Mouse (Mus musculus): ENCODE results near the gene Gucy2g.
A peak's percentile ranks its signal among the peaks of the same experiment; 100 is the strongest.

Gene Gucy2g

DNA sequence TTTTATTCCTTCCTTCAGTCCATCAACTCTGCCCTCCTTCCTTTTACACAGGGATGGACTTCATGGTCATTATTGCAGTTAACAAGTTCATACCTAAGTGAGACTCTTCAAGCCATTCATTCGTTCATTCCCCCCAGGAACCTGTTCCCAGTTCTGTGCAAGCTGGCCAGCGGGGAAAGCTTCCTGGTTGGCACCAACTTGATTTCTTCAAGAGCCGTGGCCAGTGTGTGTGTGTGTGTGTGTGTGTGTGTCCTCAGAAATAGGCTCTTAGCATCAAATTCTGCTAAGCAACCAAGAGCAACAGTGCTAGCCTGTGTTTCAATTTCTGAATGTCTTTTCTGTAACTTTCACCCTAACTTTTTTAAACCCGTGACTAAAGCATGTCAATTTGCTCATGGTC lies 75.1 kb downstream of the Gucy2g start:
- TF ChIP-seq GATA4 (IDR thresholded peaks at IDR 0.05; ENCODE audit: insufficient replicate concordance, low read length), result no peak

DNA sequence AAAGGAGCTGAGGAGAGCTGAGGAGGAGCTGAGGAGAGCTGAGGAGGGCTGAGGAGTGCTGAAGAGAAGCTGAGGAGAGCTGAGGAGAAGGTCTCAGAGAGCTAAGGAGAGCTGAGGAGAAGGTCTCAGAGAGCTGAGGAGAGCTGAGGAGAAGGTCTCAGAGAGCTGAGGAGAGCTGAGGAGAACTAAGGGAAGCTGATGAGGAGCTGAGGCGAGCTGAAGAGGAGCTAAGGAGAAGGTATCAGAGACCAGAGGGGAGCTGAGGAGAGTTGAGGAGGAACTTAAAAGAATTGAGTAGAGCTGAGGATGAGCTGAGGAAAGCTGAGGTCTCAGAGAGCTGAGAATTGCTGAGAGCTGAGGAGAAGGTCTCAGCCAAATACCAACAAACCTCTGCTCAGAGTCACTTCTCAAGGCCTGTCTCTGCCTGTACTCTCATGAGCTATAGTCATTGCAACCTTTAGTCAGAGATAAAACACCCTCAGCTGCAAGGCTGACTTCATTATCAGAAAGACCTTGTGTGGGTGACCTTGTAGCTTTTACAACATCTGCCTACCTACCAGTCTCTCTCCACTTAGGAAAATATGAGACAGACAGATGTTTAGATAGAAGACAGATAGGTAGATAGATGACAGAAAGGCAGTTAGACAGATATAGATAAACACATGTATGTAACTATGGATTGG lies 75.7 kb downstream of the Gucy2g start:
- no peak for TF ChIP-seq GATA4 (IDR thresholded peaks at IDR 0.05; ENCODE audit: insufficient replicate concordance, low read length)

DNA sequence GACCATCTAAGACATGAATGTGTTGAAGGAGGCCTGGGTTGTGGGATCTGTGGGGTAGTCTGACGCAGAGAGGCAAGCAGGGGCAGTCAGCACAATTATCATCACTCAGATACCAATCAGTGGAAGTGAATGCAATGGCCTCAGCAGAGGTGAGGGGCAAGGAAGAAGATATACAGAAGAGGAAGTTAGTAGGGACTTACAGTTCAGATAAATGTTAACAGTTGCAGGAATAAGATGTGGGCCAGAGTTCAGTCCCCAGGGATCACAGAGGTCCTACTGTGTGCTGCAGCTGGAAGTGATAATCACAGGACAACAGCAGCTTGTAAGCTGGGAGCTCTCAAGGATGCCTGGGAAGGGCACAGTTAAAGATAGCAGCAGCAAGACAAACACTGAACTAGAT lies 76.9 kb downstream of the Gucy2g start:
- TF ChIP-seq GATA4 (IDR thresholded peaks at IDR 0.05; ENCODE audit: insufficient replicate concordance, low read length), result no peak

DNA sequence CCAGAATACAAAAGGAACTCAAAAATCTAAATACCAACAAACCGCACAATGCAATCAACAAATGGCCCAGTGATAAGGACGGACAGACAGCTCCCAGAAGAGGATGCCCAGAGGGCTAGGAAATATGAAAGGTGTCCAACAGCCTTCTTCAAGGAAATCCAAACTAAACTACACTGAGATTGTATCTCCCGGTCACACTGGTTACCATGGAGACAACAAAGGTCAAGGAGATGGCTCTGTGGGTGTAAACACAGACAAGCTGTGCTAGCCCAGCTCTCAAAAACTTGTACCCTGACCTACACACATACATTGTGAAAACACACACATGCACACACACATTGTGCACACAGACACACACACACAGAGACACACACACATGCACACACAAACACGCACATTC lies 78.8 kb downstream of the Gucy2g start:
- TF ChIP-seq GATA4 (IDR thresholded peaks at IDR 0.05; ENCODE audit: insufficient replicate concordance, low read length), result no peak

DNA sequence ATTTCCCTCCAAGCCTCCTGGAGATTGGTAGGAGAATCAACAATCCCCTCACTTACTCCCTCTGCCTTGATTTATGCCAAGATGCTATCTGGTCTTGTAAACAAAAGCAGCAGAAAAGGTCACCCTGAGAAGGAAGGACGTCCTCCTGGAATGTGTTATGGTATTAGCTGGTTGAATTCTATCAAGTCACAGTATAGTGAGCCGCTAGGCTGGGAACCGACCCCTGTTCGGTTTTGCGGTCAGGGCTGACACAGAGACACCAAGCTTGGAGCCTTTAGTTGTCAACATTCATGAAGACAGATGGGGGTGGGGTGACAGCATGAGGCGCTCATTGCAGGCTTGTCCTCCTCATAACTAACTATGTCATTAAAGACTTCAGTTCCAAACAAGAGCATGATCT lies 81.2 kb downstream of the Gucy2g start:
- no peak for TF ChIP-seq GATA4 (IDR thresholded peaks at IDR 0.05; ENCODE audit: insufficient replicate concordance, low read length)

DNA sequence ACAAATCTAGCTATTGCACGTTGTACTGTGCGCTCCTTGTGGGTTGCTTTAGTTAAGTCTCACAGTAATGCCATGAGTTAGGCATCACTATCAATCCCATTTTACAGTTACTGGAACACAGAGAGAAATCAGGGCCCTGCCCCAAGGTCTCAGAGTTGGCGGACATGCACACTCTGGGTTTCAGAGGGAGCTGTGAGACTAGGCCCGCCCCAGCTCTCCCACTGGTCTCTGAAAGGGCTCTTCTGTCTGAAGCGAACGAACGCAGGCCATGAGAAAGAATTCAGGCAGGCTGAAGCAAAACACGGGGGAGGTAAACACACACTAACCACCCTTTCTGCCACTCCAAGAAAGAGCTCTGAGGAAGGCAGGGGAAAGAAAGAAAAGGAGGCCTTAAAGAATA lies 82.4 kb downstream of the Gucy2g start:
- TF ChIP-seq GATA4 (IDR thresholded peaks at IDR 0.05; ENCODE audit: insufficient replicate concordance, low read length), result no peak

DNA sequence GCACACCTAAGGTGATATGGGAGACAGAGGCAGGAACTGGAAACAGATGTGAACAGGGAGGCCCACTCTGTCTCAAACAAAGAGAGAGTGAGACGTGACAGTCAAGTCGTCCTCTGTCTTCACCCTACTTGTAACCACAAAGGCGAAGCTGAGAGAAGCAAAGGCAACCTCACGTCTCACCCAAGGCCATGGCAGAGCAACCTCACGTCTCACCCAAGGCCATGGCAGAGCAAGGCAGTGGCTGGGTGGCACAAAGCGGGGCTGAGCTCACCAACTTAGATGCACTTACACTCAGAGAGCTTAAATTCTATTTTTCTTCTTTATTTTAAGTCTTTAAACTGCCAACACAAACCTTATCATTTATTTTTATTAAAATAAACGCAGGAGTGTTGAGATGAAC lies 84.0 kb downstream of the Gucy2g start:
- no peak for TF ChIP-seq GATA4 (IDR thresholded peaks at IDR 0.05; ENCODE audit: insufficient replicate concordance, low read length)

DNA sequence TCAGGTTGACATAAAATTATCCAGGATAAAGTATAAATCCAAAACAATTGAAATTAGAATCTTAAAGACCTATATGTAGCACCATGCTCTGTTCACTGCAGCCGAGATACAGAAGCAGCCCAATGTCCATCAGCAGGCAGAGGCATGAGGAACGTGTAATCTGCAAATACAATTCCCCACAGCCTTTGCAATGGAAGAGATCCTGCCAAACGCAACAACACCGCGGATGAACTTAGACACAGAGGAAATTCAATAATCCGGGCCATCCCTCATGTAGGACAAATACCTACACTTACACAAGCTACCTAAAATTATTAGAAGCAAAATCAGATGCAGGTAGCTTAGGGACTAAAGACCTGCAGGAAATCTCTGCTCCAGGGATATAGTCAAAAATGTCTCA lies 88.1 kb downstream of the Gucy2g start:
- TF ChIP-seq GATA4 (IDR thresholded peaks at IDR 0.05; ENCODE audit: insufficient replicate concordance, low read length), result no peak

DNA sequence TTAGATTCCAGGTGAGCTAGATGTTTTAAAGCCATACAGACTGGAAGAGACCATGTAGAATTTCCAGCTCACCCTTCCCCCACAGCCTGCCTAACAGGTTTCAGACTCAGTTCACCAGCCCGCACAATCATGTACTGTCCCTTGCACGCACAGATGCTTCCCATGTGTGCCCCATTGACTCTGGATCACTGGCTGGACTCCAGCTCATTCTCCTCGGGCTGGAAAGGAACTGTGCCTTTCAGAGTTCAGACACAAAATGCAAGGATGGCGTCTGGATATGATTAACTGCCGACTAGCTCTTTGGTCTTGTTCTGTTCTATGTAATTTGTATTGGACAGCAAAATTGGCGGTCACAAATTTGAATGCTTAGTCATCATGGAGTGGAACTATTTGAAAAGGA lies 91.4 kb downstream of the Gucy2g start:
- TF ChIP-seq GATA4 (IDR thresholded peaks at IDR 0.05; ENCODE audit: insufficient replicate concordance, low read length), result no peak

DNA sequence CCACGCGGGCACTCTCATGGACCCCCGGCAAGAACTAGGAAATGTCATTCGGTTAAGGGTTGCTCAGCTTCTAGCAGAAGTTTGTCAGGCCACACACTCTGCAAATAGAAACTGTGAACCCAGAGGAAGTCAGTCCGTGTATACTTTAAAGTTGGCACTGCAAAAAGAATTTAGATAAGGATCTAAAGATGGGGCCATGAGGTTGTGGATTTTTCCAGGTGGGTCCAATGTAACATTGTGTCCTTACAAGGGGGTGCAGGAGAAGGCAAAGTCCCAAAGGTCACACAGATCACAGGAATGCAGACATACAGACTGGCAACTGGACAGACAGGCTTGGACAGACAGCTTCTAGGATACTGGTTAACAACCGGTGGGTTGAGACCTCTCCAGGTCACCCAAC lies 92.9 kb downstream of the Gucy2g start:
- TF ChIP-seq GATA4 (IDR thresholded peaks at IDR 0.05; ENCODE audit: insufficient replicate concordance, low read length), result peak; percentile 97
